Mouse (Mus musculus) G1E (cell line): ENCODE measurements at regions not wholly inside any gene's neighbourhood (a gene's known extent, or its start where the extent isn't known, plus 50 kb on each side); places are given as distances from the start of the nearest gene placed in this dataset.
"Not testable (repeated sequence)": the region's sequence is repeated elsewhere in the genome, so short reads cannot be mapped to it uniquely, and the experiment has no call there.

Source experiments
- CTCF ChIP-seq: IDR thresholded peaks from 2 replicates; pipeline ENCODE4 v1.5.1; 2012; ENCODE audit warnings: low read depth, low read length, inconsistent platforms, mixed read lengths
- GATA1 ChIP-seq: IDR thresholded peaks from 2 replicates; pipeline ENCODE4 v1.6.1; 2012; ENCODE audit warnings: borderline replicate concordance, low read length, inconsistent platforms, mixed read lengths
- GATA2 ChIP-seq: IDR thresholded peaks from 2 replicates; pipeline ENCODE4 v1.6.1; 2012; ENCODE audit warnings: low read depth, low read length, inconsistent platforms, borderline replicate concordance
- POLR2AphosphoS5 ChIP-seq: IDR thresholded peaks from 2 replicates; pipeline ENCODE4 v1.6.1; 2012; ENCODE audit warnings: low read depth, low read length, inconsistent platforms; ENCODE audit not compliant: insufficient replicate concordance
- TAL1 ChIP-seq: conservative IDR thresholded peaks from 2 replicates; pipeline ENCODE4 v1.6.1; 2012; ENCODE audit warnings: low read depth, low read length, inconsistent platforms, mixed read lengths

- TF ChIP-seq GATA1, CTCF, POLR2AphosphoS5, TAL1, GATA2: not testable (repeated sequence)
These were observed 93.0 kb upstream of the Gnai1 start for GRCm38 (mm10) chr5:18452871-18453757.
